Mouse (Mus musculus) urinary bladder, postnatal 14 days (tissue): ENCODE results near the gene Inip.

Source experiments
- DNase-seq: peaks from one replicate; pipeline ENCODE4 v3.0.0; 2021; ENCODE audit warnings: low spot score

Inip gene

DNA sequence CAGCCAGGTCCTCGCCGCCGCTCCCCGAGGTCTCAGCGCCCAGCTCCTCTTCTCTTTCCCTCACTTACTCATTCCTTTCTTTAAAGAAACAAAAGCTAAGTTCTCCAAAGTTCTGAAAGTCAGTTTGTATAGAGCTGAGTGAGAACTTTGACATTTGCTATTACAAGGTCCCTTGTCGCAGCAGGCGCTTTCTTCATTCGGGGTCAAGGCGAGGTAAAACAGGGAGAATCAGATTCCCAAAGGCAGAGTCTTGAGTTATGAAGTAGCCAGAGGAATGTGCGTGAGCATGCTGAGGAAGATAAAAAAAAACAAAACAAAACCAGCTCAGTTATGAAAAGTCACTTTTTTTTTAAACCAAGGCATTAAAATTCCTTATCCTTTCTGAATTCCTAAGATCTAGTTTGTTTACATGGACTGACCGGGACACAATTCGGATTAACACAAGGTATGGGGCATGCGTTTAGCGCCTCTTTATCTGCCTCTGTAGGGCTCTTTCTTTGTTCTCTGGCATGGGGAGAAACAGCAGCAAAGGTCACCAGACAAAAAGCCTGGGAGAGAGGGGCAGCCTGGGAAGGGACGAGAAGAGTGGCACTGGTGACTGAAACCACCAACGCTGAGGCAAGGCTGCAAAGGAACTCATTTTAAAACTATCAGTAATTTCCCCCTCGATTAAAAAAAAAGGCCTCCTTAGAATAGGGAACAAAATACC, 29.1 kb downstream of the Inip start:
- DNase-seq, result no peak

DNA sequence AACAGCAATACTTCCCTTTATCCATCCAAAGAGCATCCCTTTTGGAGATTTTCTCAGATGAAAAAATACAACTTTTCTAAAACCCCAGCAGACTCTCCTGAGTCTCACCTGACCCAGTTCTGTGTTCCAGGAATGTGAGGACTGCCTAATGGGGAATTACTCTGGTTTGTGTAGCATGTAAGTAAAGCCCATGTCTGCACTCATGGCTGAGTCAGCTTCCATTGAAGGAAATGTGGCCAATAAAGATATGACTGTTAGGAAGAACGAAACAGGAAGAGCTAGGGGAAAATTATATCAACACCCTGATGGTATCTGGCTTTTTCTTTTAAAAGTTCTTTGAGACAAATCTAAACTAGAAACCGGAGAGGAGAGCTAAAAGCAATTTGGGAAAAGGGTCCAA, 33.7 kb downstream of the Inip start:
- no peak for DNase-seq

DNA sequence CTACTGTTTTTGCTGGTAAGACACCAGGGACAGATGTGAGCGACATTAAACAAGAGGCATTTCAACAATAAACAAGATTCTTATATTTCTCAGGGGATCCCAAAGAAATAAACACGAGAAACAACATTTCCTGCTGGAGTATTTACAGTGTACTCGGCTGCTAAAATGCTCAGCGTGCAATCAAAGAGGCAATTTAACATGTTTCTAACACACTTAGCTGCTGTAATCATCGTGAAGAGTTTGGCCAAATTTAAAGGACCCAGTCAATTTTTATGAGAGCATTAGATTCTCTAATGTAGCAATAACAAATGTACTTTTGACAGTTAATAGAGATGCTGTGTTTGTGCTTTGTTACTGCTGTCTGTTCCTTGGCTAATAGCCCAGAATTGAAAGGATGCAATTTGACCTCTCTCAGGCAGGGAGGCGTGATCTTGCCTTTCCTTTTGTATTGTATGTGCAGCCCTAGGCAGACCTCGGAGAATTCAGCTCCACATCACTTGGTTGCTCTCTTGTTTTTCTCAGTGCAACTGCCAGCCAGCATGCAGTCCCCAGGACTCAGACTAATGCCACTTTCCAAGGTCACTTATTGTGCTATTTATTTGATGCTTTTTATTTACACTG, 35.9 kb downstream of the Inip start:
- DNase-seq, result no peak

DNA sequence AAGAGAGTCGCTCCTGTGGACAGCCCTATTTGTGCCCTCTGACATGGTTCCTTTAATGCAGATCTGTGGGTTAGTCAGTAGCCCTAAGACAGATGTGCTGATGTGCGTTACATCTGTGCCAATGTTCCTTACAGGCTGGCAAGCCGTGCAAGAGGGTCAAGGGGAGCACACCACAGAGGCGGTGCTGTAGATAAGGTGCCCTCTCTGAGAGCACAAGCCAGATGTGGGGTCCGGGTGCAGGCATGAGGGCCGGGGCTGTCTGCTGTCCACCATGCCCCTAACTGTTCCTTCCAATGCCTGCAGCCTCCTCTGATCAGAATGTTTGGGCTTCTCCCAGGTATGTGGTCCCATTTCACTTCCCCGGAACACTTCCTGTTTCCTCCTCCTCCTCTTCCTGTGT, 36.4 kb downstream of the Inip start:
- no peak for DNase-seq

DNA sequence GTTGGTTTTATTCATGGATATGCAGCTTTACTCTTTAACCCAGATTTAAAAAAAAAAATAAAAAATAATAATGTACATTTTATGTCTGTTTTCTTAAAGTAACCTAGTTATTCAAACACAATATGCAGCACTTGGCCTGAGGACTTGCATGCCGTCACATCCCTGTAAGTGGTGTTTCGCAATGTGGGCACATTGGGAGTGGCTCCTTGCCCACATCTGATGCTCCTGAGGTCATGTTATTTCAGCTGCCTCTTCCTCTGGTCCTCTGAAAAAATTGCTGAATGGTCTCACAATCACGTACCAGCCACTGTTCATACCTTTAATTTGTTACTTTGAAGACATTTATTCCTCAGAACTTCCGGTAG, 40.0 kb downstream of the Inip start:
- peak; percentile 49 for DNase-seq

DNA sequence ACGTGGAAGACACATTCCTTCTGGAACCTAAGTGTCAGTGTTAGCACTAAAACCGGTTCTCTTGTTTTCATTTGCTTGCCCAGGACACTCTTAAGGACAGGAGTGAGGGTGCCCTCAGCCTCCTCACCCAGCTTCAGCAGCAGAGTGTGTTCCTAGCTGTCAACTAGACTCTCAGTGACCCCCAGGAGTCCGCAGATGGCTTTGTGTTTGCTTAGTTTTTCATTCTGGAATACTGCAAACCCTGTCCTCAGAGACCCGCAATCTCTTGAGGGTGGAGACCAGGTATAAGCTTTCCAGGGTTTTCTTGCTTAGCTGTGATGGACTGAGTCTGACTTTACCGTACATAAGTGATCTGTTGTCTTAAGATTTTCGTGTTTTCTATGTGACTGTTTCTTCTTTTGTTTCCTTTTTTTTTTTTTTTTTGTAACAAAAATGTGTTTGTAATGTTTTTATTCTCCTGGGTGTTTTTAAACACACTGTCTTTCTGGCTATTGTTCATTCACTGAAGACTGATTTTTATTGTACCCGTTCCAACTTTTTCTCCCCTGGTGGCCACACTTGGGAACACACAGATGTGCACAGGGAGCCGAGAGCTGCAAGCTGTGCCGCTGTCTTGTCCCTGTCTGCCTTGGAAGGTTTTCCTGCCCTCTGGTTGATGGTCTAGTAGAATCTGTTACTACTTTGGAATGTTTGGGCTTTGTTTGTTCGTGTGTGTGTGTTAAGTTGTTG, 40.6 kb downstream of the Inip start:
- peak; percentile 56 for DNase-seq

DNA sequence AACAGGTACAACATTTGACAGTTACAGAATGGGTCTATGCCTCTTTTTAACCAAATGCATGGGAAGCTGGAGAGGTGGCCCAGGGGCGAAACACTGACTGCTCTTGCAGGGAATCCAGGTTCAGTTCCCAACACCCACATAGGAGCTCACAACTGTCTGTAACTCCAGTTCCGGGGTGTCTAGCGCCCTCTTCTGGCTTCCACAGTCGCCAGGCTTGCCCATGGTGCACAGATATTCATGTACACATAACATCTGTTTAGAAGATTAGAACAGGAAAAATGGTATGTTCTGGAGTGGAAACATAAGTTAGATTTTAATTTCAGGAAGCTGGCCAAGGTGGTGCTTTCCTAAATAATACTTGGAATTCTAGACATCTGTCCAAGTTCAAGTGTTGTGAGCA, 41.4 kb downstream of the Inip start:
- no peak for DNase-seq

DNA sequence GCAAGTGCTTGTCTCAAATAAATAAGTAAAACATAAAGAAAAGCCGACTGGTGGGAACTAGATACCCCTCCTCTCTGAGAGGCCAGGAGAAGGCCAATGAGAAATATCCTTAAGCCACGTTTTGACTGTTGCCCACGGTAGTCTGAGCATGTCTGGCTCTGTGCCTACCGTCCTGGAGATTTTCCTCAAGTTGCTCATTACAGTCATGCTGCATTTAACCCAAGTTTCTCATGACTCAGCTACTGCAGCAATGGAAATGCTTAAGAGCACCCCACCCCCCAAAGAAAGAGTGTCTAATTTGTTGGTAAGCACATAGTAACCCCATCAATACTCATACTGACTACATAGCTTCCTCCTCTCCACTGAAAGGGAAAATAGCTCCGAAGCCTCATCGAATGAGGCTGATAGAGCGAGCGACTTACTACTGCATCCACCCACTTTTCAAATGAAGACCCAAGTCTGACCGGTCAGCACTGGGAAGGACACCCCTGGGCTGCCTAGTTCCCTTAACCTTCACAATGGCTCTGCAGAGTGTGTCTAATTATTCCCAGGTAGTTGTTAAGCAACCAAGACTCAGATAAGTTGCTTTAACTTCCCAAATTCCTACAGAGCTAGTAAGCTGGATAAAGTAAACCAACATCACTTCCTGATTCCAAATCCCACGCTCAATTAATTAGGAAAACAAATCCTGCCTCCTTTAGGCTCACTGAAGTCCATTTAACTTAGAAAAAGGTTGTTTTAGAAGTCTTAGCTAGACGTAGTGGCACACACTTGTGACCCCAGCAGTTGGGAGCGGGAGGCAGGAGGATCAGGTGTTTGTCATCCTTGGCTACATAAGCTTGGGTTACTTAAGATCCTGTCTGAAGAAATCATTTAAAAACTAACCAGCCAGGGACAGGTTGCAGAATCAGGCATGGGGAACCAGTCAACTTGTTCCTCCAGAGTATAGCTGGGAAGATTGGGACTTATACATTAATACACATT, 43.6 kb downstream of the Inip start:
- no peak for DNase-seq

DNA sequence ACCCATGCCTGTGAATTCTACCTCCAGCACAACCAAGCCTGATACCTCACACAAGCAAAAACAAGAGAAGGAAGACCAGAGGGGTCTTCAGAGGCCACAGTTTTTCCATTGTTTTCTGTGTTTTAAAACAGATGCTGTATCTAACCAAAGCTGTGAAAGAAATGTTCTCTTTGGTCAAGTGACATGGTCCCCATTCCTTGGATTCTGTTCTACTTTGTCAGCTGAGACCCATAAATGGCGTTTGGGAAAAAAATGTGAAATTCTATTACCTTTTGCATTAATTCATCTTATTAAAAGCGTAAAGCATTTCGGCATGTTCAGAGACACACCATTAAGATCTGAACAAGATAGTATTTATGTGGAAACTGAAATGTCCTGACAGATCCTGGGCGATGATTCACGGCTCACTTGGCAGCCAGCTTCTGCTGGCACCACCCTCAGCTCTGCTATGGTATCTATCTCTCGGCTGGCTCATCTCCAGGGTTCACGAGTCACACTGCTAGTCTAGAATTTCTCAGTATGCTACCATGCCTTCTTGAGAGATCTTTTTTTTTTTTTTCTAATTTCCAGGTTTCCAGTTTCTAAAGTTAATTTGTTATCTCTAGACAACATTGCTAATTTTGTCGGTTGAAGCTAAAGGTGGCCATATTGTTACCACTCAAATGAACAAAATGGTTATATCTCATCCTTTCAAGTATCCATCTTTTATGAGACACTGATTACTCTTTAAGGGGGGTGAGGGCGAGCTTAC, 44.9 kb downstream of the Inip start:
- peak; percentile 81 for DNase-seq

DNA sequence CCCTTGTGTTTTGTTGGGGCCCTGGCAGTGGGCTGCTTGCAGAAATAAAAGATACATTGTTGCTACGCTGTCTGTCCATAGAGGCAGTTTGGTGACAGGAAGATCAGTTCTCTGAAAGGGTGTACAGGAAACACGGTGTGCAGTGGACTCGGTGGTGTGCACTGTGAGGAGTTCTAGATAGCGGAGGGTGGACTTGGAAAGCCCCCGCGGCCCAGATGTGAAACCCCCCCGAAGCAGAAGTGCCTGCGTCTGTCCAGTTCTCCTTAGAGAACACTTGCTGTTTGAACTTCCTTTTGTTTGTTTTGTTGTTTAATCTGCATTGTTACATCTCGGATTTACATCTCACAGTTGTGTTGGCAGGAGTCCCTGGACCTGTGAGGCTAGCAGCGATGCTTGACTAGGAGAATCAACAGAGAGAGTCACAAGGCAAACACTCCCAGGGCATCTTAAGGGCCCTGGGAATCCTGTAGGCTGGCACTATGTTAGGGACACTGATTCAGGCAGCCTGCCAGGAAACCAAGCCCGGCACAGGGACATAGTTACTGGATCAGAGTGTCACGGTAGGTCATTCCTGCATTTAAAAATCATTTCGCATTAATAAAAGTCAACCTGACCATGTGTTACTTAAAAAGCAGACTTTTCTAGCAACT, 47.8 kb downstream of the Inip start:
- peak; percentile 57 for DNase-seq

DNA sequence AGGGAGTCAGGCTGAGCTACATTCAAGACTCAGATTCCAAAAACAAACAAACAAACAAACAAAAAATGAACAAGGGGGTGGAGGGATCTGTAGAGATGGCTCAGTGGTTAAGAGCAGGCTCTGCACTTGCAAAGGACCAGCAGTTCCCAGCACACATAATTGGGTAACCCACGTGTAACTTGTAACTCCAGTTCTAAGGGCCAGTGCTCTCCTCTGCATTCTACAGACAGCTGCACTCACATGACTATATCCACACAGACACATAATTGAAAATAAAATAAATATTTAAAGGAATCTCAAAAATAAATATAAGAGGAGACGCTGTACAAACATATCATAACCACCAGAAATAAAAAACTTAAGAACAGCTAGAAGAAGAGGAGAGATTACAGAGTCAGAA, 61.5 kb downstream of the Inip start:
- no peak for DNase-seq

DNA sequence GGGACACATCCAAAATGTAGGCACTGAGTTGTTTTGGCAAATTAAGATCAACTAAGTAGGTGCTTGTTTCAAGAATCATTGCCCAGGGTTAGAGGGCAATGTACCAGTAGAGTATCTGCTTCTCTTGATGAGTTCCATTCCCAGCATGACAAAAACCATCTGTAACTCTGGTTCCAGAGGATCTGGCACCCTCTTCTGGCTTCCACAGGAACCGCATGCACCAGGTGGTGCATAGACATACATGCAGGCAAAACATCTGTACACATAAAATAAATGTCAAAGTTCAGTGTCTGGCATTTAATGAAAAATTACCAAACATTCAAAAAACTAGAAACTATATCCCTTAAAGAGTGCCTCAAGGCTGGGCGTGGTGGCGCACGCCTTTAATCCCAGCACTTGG, 62.1 kb downstream of the Inip start:
- DNase-seq, result no peak

DNA sequence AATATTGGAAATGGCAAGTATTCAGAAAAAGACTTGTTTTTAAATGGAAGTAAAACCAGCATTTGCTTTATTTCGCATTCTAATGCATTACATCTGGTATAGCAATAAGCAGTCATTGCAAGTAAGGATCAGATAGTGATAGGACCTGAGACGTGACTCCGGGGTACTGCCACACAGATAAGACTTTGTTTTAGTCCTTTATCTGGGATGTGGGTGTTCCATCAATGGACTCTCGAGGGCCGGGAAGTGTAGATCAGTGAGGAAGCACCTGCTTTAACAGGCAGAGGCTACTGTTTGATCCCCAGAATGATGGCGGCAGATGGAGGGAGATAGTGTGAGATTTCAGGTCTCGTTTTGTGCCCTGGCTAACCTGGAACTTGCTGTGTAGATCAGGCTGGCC, 69.8 kb downstream of the Inip start:
- no peak for DNase-seq

DNA sequence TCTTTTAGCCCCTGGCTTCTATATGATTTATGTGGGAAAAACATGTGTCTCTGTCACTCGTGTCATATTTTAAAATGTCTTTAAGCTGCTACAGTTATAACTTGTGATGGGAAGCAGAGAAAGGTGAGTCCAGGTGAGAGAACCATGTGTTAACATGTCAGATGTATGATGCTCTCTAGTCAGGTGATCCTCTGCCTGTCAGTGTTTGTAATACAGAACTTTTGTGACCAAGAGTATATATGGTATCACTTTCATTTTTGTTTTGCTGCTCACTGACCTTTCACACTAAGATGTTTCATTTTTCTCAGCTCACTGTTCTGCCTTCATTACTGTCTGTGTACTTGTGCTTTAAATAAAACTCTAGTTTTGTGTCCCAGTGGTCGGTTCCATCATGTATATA, 72.5 kb downstream of the Inip start:
- no peak for DNase-seq

DNA sequence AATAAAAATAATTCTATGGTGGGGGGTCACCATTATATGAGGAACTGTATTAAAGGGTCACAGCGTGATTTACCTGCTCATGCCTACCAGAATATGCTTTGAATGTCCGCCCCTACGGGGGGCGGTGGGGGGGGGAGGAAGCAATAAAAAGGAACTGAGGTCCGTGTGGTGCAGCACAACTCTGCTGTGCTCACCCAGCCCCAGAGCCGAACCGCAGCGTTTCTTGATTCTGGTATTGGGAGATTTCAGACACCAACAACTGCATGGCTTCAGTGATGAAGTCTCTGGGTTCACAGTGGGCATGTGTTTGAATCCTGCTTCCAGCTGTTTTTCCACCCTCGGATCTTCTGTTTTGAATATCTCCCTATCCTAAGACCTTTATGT, 73.5 kb downstream of the Inip start:
- no peak for DNase-seq

DNA sequence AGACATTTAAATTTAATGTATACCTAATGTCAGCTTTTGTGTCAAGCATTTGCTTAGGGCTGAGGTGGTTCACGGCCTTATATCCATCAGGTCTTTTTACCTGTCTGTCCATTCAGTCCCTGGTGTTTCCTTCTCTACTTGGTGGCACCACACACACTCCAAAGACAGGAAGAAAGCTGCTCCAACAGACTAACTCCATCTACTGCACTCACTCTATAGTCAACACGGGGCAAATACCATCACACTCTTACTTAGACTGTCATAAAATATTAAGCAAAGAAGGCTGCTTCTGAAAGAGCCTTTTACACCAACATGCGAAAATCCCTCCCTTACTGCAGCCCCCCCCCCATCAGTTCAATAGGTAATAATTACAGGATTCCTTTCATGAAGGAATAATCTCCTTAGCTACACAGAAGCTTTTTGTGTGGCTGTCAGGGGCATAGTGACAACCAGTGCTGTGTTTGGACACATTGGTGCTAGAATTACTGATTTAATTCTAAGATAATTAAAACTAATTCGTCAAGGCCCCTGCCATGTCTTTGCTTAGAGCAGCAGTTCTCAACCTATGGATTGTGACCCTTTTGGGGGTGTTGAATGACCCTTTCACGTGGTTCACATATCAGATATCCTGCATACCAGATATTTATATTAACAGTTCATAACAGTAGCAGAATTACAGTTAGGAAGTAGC, 74.1 kb downstream of the Inip start:
- DNase-seq, result no peak

DNA sequence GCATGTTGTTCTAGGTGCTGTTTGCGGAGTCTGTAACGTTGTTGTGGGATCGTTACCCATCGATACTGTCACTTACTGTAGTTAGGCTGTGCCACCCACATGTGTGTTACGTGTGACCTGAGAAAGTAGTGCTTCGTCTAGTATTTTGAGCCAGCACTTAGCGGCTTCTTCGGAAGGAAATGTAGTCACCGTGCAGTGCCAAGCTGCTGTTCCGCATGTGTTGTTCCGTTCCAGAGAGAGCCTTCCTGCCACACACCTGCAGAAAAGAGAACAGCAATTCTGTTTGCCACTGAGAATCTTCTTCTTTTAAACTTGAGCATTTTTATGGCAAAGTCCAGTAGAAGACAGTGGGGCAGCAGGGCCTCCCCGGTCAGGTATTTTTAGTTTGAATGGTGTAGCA, 74.9 kb downstream of the Inip start:
- DNase-seq, result no peak

DNA sequence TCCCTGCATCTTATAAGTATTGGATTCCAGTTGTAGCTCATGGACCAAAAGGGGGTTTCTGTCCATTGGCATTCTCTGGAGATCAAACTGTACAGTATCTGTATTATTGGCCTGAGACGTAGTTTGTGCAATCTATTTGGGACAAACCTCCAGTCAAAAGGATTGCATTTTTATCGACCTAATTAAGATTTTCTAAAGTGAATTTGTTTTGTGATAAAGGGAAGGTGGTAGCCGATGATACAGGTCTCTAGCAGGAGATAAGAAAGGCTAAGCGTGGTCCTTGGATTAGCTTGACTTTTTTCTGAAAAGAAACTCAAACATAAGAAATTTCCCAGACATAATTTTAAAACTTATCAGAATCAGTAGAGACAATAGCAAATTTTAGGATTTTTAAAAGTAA, 75.8 kb downstream of the Inip start:
- DNase-seq, result no peak

DNA sequence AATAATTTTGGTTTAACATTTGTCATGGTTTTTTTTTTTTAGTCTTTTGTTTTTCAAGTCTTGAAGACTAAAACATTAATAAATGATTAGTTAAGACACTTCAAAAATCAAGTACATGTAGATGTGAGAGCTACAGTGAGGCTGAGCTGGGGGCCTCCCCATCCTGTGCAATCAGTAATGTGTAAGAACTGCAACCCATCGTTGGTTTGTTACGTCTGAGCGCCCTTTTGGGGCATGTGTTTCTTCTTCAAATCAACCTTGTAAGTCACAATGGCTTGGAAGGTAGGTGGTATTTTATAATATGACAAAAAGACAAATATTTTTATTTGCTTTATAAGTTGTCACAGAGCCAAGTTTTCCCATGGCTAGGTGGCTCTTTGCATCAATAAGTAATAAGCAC, 79.6 kb downstream of the Inip start:
- DNase-seq, result no peak
